Mouse (Mus musculus) thymus, postnatal 36 days (tissue): ENCODE results near the gene Wdr81.

Experiments
- DNase-seq, 2 experiments: peaks; one replicate each; pipeline ENCODE4 v3.0.0; 2022; ENCODE audit warnings: mixed read lengths in 2 of 2

Gene Wdr81

GRCm38 (mm10) chr11:75429019-75429705 is 25.4 kb downstream of the Wdr81 start:
- peak; percentile 53 to 67 for DNase-seq

DNA sequence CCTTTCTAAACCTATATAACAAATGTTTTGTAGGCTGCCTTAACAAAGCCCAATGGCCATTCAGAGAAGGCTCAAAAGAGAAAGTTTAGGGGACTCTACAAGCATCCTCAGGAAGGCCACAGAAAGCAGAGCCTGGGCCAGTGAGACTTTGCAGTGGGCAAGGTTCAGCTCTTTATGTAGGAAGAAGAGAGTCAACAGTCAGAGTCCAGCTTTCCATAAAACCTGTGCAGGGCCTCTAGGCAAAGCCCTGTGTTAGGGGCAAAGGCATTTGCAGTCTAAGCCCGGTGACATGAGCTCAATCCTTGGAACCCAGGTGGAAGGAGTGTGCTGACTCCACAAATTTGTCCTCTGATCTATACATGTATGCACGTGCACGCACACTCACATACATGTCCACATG is 30.1 kb downstream of the Wdr81 start:
- DNase-seq, result no peak

DNA sequence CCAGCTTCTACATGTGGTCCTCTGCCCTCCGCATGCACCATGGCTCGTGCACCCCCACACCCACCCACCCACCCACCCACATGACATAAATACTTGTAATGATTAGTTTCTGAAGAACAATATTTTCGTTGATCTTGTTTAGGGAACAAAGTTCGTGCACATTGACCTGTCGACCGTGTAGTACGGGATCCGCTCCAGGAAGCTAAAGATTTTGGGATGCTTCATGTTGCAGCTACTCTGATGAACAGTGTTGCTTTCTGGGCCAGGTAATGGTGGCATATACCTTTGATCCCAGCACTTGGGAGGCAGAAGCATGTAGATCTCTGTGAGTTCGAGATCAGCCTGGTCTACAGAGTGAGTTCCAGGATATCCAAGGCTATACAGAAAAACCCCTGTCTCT is 30.5 kb downstream of the Wdr81 start:
- no peak for DNase-seq

DNA sequence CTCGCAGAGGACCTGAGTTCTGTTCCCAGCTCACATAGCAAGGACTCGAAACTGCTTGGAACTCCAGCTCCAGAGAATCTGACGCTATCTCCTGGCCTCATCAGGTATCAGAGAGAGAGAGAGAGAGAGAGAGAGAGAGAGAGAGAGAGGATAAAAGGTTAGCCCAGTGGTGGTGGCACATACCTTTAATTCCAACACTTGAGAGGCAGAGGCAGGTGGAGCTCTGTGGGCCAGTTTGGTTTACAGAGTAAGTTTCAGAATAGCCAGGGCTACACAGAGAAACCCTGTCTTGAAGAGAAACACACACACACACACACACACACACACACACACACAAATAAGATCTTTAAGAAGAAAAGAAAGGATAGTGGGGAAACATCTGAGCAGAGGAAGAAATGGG is 31.4 kb downstream of the Wdr81 start:
- DNase-seq, result no peak

GRCm38 (mm10) chr11:75422013-75422792 is 32.3 kb downstream of the Wdr81 start, which contains the start of gene Serpinf1:
TSS of gene Serpinf1 (minus strand) at chr11:75422701.
- DNase-seq, result no peak

- DNase-seq, result no peak
Observed at GRCm38 (mm10) chr11:75421375-75422012, 33.0 kb downstream of the Wdr81 start.

DNA sequence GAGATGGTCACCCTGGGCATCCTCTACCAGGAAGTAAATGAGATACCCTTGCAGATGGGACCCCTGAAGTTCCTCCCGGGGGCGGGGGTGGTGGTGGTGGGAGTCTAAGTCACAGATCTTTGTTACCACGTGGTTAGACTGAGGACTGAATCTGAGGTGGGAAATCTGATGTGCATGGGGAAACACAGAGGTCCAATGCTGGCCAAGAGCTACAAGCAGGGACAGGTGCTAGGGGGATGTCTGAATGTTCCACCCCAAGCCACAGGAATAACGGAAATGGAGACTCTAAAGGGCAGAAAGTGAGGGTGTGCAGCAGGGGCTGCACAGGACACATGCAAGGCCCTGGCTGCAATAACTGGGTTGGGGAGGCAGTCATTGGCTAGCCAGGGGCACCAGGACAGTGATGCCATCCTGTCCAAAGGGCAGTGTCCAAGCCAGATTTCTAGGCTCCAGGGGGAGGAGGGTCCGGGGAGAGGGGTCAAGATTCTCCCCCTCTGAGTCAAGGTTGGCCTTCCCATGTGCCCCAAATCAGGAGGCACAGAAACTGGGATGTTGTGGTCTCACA is 33.6 kb downstream of the Wdr81 start:
- no peak for DNase-seq

DNA sequence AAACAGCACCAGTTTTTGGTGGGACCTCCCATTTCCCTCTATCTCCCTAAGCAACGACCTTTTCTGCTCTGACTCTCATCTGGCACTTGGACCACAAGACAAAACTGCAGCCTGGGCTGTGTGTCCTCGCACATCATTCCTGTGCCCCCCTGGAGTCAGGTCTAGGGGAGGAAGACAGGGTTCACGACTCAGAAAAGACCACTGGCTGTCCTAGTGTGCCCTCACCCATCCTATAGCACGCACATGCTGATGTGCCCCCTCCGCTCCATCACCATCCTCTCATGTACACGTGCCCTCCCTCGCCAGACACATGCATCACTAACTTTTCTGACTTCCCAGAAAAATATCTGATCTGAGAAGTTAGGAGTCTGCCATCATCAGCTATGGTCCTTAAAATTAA is 34.5 kb downstream of the Wdr81 start:
- DNase-seq, result no peak

- DNase-seq, result peak in 1 of 2 experiments; percentile 30
Observed at GRCm38 (mm10) chr11:75415994-75416393, 38.5 kb downstream of the Wdr81 start.

- DNase-seq, result peak; percentile 18 to 39
Observed at GRCm38 (mm10) chr11:75415096-75415495, 39.4 kb downstream of the Wdr81 start.

DNA sequence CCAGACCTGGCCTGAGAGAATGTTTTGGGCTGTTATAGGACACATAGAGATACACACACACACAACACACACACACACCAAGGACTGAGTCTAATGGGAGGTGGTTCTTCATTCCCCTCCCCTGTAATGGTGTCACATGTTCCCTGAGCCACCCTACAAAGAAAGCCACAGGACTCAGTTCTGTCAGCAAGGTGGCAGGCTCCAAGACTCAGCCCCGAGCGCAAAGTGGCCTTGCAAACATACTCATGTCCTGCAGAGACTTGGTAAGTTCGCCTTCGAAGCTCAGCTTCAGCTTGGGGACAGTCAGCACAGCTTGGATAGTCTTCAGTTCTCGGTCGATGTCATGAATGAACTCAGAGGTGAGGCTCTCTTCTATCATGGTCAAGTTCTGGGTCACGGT is 43.9 kb downstream of the Wdr81 start:
- DNase-seq, result peak; percentile 30 to 43

DNA sequence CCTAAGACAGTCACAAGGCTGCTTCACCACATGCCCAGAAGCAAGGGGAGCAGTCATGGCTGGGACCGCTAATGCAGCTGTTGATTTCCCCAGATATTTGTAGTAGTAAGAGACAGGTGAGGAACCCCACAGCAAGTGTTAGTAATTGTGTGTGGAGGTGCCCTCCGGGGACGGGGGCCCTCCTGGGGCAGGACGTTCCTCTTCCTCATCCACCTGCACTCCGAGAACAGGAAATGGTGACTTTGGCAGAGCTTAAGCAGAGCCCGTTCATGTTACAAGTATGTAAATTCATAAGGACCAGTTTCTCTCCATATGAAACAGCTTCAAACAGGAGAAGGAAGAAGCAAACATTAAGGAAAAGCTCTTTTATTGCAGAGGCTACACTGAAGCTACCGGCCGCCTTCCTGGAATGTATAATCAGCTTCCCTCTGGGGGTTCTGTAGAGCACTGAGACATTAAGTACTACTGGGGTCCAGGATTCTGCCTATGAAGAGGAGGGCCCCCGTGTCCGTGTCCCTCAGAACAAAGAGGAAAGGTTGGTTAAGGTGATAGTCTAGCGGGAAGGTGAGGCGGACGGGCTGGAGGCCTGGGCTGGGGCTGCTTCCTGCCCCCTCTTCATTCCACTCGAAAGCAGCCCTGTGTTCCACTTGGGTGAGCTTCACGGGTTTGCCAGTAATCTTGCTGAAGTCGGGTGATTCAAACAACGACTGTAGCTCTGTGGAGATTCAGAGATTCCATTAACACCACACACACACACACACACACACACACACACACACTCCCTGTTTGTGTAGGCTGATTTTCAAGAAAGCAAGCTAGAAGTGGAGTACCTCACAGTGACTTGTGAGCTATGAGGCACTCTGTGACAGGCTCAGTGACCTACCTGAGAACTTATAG is 44.6 kb downstream of the Wdr81 start:
- peak; percentile 59 to 76 for DNase-seq

- DNase-seq, result peak; percentile 74 to 78
Observed at GRCm38 (mm10) chr11:75406865-75407264, 47.7 kb downstream of the Wdr81 start.

DNA sequence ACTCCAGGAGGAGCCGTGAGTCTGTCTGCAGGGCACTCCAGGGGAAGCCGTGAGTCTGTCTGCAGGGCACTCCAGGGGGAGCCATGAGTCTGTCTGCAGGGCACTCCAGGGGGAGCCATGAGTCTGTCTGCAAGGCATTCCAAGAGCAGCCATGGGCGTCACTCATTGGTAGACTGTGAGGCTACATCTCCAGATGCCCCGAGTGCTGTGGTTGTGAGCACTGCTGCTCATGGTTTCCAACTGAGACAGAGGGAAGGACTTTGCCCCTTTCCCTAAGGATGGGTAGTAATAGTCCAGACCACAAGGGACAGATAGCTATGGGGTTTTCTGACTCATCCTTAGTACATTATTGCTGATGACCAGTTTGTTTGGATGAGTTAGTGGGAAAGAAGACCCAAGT is 48.4 kb downstream of the Wdr81 start:
- no peak for DNase-seq

DNA sequence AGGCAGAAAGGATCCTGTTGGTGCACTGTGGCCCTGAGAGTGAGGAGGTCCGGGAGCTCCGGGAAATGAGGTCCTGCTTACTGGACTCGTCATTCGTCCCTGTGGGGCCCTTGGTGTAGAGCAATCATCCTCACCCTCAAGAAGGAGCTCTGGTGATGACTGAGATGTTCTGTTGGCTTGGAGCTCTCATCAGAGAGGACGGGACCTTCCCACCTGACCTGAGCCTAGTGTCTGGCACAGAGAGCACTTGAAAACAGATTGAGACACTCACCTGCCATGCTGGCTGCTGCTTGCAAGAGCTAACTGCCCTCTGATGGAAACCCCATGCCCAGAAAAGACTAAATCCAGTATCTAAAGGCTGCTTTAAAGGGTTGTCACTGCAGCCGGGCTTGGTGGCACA is 49.7 kb downstream of the Wdr81 start:
- DNase-seq, result no peak

DNA sequence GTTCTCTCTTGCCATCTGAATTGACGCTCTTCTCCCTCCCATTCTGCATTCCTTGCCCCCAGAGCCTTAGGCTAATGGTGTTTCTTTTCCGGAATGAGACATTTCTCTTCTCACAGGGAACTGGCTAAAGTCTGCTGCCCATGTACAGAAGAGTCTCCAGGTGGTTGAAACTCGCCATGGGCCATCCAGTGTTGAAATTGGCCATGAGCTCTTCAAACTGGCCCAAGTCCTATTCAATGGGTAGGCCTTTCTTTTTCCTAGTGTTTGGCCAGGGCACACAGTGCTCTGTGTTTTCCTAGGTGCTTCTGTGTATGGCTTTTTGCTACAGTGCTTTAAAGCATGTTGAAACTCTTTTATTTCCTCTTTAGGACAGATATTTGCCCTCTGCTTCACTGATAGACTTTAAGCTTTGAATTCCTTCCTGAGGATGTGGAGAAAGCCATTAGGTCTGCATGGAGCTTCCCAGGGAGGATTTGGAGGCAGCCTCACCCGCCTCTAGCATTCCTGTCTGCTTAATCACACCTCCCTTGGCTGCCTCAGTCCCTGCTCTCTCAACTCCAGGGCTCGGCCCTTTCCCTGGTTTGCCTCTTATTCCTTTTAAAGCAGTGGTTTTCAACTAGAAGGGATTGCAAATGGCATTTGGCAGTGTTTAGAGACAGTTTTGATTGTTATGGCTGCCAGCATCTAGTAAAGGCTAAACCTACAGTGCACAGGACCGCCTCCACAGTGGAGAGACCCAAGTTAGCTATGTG is 51.0 kb downstream of the Wdr81 start:
- DNase-seq, result no peak

- DNase-seq, result no peak
Observed at GRCm38 (mm10) chr11:75402271-75402690, 52.2 kb downstream of the Wdr81 start.

- no peak for DNase-seq
Observed at GRCm38 (mm10) chr11:75400099-75400498, 54.4 kb downstream of the Wdr81 start.

- no peak for DNase-seq
Observed at GRCm38 (mm10) chr11:75399411-75399841, 55.1 kb downstream of the Wdr81 start.

GRCm38 (mm10) chr11:75397452-75397851 is 57.1 kb downstream of the Wdr81 start:
- no peak for DNase-seq

GRCm38 (mm10) chr11:75395611-75396010 is 58.9 kb downstream of the Wdr81 start:
- DNase-seq, result no peak
